Mouse (Mus musculus): ENCODE measurements around the gene Tbc1d5.
A peak's percentile ranks its signal among the peaks of the same experiment; 100 is the strongest.
"Not testable (repeated sequence)": the region's sequence is repeated elsewhere in the genome, so short reads cannot be mapped to it uniquely, and the experiment has no call there.

Gene Tbc1d5

DNA sequence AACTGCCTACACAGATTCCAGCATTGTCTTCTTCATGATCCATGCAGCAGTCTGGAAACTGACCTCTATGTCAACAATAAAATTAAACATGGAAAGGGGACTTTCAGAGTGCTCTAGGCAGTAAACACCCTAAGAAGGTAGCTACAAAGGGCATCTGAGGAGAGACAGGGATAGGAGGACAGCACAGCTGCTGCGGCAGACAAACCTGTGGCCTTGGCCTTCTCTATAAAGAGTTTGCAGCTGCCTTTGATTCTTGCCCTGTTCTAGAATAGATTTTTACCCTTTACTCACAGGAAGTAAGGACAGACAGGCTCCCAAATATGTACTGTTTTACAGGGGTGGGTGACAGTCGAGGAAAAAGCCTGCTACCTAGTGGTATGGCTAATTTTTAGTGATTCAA, 440.7 kb downstream of the Tbc1d5 start:
- no peak for DNase-seq

DNA sequence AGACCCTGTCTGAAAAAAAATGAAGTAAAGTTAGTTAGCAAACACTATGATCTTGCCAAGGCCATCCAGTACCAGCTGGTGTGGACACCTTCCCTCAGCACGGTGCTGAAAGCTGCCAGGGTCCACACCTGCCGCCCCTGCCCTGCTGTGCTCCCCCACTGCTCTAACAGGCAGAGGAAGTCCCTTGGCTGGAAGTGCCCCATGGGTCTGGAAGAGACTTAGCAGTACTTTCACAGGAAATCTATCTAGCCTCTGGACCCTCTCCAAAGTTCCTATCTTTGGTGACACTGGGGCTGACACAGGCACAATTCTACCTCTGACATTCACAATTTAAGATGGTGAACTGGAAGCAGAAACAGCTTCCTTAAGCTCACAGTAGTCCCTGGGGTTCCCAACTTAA, 442.1 kb downstream of the Tbc1d5 start:
- DNase-seq = no peak

DNA sequence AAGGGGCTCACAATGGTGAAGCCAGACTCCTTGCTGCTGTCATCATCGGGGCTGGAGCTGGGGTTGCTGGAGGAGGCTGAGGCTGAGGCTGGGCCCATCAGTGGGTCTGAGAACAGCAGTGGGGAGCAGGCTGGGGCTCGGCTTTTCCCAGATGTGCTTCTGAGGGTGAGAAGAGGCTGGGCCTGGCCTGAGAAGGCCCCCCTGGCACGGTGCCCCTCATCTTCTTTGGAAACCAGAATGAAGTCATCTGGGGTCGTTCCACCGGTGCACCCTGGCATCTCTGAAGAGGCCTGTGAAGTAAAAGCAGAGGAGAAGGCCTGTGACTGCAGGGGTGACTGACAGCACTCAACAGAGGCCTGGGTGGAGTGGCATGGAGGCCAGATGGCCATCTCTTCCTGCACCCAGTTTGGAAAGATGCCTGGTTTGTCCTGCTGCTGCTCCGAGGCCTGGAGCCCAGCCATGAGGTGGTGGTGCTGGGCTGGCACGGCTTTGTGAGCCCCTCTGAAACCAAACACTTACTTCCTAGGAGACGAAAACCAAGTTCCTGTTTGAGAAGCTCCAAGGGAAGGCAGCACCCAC, 443.1 kb downstream of the Tbc1d5 start:
- DNase-seq = no peak

DNA sequence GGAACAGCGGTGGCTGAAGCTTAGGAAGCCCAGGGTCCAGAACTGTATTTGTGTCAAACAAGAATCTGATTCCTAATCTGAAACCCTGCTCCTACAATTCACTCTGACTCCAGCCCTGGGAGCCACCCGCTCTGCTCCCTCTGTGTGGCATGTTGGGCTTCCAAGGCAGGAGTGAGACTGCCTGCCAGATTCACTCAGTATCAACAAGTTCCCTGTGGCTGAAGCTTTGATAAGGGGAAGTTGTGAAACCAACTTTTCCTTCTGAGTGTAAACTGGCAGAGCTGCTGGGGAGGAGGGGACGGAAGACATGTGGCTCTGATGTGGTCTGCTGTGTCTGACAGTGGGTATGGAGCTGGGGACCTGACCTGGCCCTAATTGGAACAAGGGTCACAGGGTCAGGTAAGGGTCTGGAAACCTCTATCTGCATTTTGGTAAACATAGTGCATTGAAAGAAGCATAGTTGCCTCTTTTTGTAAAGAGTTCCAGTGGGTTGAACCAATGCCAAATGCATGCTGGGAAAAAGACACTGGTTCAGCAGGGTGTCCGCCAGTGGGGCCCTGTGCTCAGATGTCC, 443.7 kb downstream of the Tbc1d5 start:
- no peak for DNase-seq

DNA sequence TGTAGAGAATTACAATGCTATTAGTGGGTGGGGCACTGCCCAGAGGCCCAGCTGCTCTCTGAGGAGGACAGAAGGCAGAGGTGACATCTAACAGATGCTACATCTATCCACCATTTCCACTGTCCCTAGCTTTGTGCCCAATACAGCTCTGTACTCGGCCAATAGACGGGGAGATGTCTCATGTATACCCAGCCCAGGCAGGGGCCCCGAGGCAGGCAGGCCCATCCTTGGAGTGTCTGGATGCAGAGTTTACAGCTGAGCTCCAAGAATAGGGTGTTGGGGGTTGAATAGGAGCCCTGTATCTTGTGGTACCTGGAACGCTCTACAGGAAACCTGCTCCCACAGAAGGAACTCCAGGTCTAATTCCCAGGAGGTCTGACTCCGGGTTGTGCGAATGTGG, 444.4 kb downstream of the Tbc1d5 start:
- no peak for DNase-seq

DNA sequence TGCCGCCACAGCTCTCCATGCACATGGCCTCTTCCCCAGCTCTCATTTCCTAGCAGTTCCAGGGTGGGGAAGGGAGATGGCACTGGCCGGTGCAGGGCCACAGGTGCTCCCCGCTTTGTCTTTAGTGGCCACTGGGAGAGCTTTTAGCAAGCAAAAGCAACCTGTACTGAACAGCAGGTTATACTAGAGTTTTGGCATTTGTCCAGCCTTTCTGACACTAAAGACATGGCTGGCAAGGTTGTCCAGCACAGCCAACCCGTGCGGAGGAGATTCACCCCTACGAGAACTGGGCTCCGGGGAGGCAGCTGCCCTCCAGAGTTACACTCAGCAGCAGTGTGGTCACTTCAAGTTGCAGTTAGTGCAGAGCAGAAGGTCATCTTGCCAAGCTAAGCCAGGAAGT, 445.8 kb downstream of the Tbc1d5 start:
- DNase-seq = no peak

DNA sequence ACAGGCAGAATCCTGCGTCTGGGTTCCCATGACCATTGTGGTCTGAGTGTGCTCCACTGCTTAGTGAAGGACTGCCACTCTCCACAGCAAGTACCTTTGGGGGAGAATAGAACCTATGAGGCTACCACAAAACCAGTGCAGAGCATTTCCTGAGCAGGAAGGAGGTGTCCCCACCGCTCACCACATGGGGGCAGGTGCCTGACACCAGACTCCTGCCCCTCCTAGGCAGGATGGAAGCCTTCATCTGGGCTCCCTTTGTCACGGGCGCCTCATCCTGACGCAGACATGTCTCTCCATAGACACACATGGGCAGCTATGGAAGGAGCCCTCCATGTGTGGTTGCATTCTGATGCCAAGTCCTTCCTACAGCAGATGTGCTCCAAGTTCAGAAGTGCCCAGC, 447.3 kb downstream of the Tbc1d5 start:
- no peak for DNase-seq

DNA sequence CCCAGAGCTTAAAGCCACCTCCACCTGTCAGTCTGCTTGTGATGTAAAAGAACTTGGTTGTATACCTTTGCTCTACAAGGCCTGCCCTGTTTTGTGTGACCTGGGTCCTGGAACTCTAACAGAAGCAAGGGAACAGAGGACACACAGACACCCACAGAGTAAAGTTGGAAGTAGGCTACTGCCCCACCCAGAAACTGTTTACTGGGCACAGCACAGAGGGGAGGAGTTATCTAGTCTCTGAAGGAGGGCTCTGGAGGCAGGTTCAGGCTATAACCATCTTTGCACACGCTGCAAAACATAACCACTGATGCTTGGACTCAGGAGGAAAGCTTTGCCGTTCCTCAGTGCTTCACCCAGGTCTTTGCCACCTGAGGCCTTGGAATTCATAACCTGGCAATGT, 448.3 kb downstream of the Tbc1d5 start:
- DNase-seq = no peak

DNA sequence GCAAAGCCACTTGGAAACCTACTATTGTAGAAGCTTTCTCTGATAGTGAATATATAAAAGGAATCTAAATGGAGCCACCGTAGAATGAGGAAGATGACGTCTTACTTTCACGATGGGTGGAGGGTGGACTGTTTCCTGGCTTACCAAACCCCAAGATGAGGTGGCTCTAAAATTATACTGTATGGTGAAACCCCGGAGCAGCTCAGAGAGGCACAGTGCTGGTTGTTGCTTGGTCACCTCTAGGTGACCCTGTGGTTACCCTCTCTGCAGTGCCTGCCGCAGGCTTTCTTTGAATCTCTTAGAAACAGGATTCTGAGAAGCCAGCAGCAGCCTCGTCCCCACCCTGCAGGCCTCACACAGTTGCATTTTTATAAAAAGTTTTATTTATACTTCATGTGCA, 449.6 kb downstream of the Tbc1d5 start:
- DNase-seq = no peak

DNA sequence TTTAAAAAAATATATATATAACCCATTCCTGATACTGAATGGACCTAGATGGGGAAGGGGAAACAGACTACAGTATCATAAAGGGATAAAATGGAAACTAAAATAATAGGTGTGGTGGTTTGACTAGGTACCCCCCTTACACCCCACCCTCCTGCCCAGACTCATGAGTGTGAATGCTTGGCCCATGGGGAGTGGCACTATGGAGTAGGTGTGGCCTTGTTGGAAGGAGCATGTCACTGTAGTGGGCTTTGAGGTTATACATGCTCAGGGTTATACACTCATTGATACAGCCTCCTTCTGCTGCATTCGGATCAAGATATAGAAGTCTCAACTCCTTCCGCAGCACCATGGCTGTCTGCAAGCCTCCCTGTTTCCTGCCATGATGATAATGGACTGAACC, 450.1 kb downstream of the Tbc1d5 start:
- no peak for DNase-seq

DNA sequence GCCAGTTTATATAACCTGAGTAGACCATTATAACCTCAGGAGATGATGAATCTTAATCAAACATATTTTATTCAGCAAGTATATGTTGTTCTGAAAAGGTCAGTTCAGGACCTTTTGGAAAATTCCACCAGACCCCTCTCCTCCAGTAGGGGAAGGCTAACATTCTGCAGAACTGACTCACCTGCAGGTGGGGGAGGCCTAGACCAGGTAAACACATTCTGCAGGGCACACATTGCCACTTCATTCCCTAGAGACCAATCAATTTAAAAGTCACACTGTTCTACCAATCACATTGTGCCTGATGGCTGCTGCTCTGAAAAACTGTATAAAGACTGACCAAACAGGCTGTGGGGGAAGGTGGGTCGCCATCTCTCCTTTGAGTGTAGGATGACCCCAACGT, 452.9 kb downstream of the Tbc1d5 start:
- no peak for DNase-seq

DNA sequence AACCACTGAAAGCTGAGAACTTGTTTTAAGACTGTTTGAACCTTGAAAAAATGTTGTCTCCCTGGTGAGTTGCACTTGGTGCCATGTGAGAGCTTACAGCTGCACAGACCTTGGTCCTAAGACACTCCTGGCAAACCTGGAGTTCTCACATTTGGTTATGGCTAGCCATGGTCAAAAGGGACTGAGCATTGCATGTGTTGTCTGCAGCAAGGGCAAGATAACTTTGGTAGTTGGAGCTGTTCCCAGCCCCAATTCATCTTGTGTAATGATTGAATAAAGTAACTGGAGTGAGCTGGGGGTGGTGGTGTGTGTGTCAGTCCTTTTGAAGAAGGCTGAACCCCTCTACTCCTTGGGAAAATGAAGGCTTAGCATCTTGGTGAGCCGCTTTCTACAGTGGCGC, 454.8 kb downstream of the Tbc1d5 start:
- no peak for DNase-seq

DNA sequence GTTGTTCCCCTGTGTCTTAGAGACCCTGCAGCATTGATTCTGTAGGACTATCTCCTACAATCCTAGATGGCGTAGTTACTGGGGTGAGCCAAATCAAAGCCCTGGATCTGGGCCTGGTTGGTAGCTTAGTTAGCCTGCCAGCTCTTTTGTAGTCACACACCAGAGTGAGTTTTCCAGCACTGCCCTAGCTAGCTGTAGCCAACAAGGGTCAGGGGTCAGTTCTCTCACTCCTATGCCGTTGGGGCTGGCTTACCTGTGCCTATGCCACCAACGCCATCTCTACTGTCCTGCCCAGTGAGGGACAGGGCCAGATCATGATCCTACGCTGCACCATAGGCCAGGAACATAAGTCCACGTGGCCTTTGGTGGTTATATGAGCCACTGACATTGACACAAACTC, 461.6 kb downstream of the Tbc1d5 start:
- DNase-seq = no peak

DNA sequence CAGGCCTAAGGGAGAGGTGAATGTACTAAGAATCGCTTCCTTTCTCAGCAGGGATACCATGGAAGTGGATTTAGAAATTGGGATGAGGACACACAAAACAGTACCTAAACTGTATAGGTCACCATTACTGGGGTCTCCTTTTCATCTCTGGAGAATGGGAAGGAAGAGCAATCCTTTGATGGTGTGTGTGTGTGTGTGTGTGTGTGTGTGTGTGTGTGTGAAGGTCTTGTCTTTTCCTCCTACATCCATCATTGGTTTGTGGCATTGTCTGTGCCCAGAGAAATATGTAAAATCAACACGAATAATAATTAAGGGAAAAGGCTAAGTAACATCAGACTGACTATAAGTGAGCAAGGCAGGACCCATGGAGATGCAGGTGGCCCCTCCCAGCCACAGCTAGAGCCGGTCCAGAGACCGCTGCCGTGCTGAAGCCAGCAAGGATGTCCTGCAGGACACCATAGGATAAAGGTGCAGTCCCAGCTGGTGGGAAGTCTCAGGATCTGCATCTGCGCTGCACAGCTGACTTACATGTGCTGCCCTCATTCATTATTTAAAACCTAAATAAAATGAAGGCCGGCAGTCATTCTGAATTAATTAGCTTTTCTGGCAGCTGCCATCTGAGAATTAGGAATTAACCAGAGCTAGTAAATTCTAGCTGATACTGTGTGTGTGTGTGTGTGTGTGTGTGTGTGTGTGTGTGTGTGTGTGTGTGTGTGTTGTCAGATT, 468.5 kb downstream of the Tbc1d5 start:
- DNase-seq = no peak

DNA sequence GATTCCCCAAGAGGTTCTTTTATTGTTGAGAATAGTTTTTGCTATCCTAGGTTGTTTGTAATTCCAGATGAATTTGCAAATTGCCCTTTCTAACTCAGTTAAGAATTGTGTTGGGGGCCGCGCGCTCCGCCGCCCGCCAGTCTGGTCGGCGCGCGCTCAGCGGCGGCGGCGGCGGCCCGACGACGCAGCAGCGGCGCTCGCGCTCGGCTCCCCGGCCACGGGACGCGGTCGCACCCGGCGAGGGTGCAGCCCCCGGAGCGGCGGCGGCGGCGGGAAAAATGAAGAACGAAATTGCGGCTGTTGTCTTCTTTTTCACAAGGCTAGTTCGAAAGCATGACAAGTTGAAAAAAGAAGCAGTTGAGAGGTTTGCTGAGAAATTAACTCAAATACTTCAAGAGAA, 480.7 kb downstream of the Tbc1d5 start:
- not testable (repeated sequence) for DNase-seq

DNA sequence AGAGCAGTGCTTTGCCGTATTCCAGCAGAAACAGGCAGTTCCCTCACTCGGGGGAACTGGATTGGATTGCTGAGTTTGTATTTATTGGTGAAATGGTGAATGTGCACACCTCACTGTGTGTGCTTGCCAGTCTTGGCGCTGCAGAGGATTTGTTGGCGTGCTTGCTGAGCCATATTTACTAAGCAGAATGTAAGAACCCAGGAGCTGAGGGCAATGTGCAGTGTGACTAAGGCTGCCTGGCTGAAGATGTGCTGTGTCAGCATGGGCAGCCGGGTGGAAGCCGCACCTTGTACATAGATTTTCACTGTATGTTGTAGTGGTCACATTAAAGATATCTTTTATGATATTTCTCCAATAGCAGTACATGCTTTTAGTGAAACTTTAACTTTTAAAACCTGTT, 491.0 kb downstream of the Tbc1d5 start:
- DNase-seq = peak; percentile 9

DNA sequence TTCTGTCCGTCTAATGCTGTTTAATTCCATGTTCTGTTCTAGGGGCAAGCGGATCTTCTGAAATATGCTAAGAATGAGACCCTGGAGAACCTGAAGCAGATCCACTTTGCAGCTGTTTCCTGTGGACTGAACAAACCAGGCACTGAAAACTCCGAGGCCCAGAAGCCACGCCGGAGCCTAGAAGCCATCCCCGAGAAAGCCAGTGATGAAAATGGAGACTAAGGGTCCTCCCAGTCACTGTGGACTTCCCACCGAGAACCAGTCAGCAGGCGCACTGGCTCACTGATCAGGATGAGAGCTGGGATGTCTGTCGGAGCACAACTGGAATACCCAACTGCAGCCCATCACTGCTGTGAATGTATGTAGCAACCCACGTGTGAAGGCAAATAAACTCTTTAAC, 491.5 kb downstream of the Tbc1d5 start:
- DNase-seq = no peak

DNA sequence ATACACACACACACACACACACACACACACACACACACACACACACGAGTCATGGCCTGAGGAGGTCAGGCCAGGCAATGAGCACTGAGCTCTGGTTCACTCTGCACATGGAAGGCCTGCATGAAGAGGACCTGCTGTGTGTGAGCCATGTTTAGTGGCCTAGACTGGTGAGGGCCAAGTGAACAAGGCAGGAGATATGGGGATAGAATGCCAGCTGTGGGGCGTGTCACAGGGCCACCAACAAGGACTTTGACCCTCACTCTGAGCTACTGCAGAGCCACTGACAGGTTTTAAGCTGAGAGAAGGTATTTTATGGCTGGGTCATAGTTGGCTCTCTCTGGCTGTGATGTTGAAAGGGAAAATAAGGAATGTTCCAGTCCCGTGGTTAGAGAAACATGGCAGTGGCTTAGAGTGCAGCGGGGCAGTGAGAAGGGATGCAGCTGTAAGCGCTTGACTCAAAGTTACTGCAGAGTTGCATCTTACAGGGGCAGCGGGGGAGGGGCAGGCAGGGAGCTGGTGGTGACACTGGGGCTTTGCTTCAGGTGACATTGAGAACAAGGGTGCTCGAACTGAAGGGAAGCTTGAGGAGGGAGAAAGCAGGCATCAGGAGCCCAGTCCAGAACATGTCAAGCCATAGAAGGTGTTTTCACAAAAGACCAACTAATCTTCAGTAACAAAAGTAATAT, 494.0 kb downstream of the Tbc1d5 start:
- DNase-seq = peak; percentile 5
